Mouse (Mus musculus) cerebellum, postnatal 4 days (tissue): ENCODE results near the gene 4930447C04Rik.

Experiments used
- DNase-seq, 2 experiments: peaks; one replicate each; pipeline ENCODE4 v3.0.0; 2022; ENCODE audit warnings: low spot score in 2 of 2, mixed read lengths in 1 of 2

Gene 4930447C04Rik

DNA sequence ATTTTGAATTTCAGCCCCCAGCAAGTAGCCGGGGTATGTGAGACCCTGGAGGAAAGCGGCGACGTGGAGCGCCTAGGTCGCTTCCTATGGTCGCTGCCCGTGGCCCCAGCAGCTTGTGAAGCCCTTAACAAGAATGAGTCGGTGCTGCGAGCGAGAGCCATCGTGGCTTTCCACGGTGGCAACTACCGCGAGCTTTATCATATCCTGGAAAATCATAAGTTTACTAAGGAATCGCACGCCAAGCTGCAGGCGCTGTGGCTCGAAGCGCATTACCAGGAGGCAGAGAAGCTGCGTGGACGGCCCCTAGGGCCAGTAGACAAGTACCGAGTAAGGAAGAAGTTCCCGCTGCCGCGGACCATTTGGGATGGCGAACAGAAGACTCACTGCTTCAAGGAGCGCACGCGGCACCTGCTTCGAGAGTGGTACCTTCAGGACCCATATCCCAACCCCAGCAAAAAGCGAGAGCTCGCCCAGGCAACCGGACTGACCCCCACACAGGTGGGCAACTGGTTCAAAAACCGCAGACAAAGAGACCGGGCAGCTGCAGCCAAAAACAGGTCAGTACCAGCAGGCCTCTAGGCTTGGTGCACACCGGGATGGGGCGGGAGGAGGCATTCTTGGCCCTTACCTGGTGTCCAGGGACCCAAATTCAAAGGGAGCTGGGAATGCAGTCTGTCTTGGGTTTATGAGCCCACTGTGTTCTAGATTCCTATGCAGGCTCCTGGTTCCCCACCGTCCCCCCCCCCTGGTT, at the start of gene 4930447C04Rik:
Gene 4930447C04Rik, minus strand, starts transcription at position 704 of the 751 bp plus-strand sequence.
- DNase-seq = no peak

GRCm38 (mm10) chr12:72983071-72983857, 42.7 kb upstream of the 4930447C04Rik start:
- no peak for DNase-seq

DNA sequence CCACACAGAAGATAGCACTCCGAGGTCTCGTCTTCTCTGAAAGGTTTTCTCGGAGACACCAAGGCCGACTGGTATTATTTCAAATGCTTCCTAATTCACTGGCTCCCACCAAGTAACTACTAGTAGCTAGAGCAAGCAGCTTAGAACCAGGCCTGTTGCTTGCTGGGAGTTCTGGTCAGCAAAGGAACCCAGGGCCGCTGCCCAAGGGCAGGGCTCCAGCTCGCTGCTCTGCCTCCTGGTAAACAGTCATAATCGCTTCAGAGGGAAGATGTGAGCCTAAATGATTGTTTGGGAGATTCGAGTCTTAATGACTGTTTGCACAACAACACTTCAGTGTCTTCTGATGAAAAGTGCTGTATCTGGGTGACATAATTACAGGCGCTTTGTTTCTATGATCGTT, 42.0 kb upstream of the 4930447C04Rik start:
- no peak for DNase-seq

GRCm38 (mm10) chr12:72979236-72979635, 38.7 kb upstream of the 4930447C04Rik start:
- DNase-seq = no peak

DNA sequence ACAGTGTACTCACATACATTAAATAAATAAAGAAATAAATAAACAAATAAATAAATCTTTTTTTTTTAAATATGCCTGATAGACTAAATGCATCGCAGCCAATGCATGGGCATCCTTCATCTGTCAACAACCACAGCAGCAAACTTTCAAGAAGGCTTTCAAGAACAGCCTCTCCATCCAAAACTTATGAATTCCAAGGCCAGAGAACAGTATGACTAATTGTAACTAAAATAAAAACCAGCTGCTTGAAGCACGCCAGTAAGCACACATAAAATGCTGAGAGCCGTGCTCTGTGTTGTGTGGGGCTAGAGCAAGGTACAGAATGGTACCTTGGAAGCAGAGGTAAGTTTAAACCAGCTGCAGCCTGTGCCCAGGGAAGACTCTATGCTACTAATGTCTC, 37.3 kb upstream of the 4930447C04Rik start:
- no peak for DNase-seq

GRCm38 (mm10) chr12:72976718-72977117, 36.1 kb upstream of the 4930447C04Rik start:
- peak; percentile 42 to 75 for DNase-seq

- no peak for DNase-seq
Measured at GRCm38 (mm10) chr12:72976172-72976571, 35.6 kb upstream of the 4930447C04Rik start.

GRCm38 (mm10) chr12:72973161-72973560, 32.6 kb upstream of the 4930447C04Rik start:
- DNase-seq = peak in 1 of 2 experiments; percentile 42

DNA sequence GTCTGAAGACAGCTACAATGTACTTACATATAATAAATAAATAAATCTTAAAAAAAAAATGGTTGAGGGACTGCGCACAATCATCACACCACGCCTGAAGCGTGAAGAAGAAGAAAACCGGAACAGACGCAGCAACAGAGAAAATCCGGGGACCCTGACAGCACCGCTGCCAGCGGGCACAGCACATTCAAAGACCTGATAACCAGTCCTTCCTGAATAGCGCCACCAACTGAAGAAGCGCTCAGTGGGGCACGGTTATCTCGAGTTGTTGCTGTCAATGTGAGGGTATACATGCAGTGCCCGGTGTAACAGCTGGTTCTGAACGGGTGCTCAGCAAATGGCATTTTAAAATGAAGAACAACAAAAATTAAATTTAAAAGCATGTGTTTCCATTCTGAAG, 30.0 kb upstream of the 4930447C04Rik start:
- no peak for DNase-seq

DNA sequence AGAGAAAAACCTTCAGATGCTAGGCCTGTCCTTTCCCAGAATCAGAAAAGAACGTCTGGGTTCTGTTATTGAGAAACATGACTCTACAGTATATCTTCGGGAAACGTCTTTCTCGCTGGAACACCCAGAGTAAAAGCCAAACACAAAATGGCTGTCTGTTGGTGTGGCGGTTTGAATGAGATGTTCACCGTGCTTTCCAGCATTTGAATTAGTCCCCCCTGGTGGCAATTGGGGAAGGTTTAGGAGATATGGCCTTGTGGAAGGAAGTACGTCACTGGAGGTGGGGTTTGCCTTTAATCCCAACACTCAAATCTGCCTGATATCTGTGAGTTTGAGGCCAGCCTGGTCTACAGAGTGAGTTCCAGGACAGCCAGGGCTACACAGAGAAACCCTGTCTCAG, 27.0 kb upstream of the 4930447C04Rik start:
- DNase-seq = no peak

- no peak for DNase-seq
Measured at GRCm38 (mm10) chr12:72962761-72963160, 22.2 kb upstream of the 4930447C04Rik start.

GRCm38 (mm10) chr12:72958446-72958845, 17.9 kb upstream of the 4930447C04Rik start:
- DNase-seq = peak in 1 of 2 experiments; percentile 17

- DNase-seq = no peak
Measured at GRCm38 (mm10) chr12:72957829-72958424, 17.4 kb upstream of the 4930447C04Rik start.

DNA sequence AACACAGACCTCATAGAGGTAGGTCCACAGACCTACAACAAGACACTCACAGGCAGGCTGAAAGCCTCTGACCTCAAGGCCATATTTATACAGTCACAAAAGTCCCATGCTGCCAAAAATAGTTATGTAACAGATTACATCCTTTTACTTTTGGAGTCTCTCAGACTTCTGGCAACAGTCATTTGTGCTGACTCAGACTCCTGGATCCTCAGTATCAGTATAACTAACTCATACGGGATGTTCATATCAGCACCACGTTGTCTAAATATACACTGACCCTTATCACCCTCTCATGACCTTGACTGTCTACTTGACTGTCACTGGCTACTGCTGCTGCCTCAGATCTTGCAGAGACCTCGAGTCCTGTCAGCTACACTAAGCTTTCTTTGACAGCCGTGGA, 14.3 kb upstream of the 4930447C04Rik start:
- DNase-seq = no peak

- DNase-seq = no peak
Measured at GRCm38 (mm10) chr12:72953858-72954257, 13.3 kb upstream of the 4930447C04Rik start.

DNA sequence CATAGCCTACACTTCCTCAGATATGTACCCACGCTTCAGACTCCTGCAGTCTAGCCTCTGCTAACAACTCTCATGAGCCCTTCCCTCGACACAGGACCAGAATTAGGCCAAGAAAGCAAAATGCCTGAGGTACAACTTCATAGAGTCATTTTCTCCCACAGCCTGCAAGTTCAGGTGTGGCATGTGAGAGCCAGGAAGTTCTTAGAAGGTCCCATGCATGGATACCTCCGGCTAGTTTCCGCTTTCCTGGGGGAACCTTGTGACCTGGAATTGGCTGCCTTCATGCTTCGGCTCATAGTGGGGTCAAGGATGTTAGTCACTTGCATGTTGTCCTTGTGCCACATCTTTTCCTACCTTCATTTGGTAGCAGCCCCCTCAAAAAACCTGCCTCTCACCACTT, 12.5 kb upstream of the 4930447C04Rik start:
- no peak for DNase-seq

DNA sequence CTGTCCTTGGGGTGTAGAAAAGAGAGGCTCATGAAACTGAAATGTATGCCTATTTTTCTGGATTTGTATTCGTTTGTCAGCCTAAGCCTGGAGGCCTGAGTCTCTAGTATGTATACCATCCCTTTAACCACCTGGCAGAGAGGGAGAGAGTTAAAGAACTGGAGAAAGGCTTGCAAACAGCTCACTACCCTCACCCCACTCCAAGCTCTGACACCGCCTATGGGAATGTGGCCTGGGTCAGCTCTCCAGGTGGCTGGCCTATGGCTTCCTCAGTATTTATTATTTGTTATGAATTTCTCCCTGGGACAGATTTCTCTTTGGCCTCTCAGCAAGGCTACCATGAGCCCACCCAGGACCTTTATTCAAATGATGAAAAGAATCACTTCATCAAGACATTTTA, 6.8 kb upstream of the 4930447C04Rik start:
- no peak for DNase-seq

- no peak for DNase-seq
Measured at GRCm38 (mm10) chr12:72946805-72947204, 6.2 kb upstream of the 4930447C04Rik start.

GRCm38 (mm10) chr12:72946064-72946395, 5.5 kb upstream of the 4930447C04Rik start:
- DNase-seq = no peak

DNA sequence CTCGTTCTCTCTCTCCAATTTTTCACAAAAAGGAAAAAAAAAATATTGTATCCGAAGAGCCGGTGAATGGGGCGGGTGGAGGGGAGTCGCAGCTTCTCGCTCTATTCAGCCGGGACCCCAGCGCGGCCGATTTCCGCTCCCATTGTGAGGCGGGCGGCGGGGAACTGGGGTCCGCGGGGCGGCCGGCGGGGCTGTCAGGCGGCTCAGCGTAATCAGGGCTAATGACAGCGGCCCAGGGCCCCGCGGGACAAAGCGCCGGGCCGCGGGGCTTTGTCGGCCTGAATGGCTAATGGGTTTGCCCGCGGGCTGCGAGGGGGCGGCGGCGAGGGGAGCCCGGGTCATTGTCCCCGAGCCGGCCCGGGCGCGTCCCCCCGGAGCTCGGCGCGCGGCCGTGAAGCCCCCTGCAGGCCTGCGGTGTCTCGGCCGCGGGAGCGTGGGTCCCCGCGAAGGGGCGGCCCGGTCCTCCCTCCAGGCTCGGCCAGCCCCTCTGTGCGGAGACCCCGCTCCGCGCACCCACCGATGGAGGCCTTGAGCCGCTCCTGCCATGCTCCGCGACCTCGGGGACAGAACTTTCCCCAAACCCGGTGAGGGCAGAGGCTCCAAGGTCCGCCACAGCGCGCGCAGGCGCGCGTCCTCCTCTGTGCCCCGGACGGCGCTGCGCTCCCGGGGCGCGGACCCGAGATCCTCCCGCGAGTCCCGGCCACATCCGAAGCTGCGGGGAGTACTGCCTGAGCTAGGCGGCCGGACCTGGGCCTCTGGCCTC, 4.9 kb upstream of the 4930447C04Rik start:
- DNase-seq = peak in 1 of 2 experiments; percentile 6

DNA sequence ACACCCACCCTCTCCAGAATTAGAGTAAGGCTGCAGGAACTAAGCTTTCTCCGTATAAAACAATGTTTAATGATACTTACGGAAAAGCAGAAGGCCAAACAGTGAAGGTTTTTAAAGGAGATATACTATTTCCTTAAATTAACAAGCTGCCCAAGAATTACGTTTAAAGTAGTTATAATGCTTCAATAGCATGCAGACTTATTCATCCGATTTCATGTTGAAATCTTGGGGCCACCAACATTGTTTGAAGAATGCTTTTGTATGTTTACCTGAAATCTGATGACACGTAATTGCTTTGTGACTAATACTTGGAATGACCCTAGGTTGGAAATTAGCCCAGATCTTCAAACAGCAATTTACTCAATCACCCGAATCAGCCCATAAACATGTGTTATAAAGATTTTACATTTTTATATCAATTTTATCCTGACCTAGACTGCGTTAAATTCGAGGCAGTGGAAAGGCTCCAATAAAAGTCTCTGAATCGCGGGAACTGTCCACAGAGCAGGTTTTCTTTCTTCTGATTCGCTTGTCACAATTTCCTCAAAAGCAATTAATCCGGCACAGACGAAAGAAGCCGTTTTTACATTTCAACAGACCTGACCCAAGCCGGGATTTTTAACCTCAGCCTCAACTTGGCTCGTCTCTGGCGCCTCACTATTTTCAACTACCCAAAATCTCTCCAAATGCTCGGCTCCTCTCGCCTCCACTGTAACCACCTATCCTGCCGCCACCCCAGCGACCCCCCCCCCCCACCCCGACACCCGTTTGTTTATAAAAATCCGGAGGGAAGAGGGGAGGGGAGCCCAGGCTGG, 4.0 kb upstream of the 4930447C04Rik start:
- DNase-seq = no peak
